Mouse (Mus musculus) G1E (cell line): ENCODE results near the gene Foxb2. TPM values are rescaled to one million over a fixed set of nuclear protein-coding genes. Genes with fewer than 3 reads are reported as not detected.

Experiments used
- ATAC-seq: 2 replicates; pipeline ENCODE4 v1.8.0; 2016; ENCODE audit warnings: mild to moderate bottlenecking; ENCODE audit not compliant: insufficient number of reproducible peaks, poor library complexity, low FRiP score, severe bottlenecking; ENCODE audit errors: extremely low read depth
- DNase-seq: peaks from one replicate; pipeline ENCODE4 v3.0.0; 2012; ENCODE audit warnings: low spot score
- H3K27me3 ChIP-seq: 2 replicates; pipeline ENCODE4 v1.6.1; 2012; ENCODE audit warnings: mild to moderate bottlenecking, low read length, inconsistent platforms; ENCODE audit not compliant: insufficient read depth
- H3K36me3 ChIP-seq: replicated peaks from 2 replicates; pipeline ENCODE3; 2012; ENCODE audit warnings: mild to moderate bottlenecking, inconsistent platforms
- H3K4me1 ChIP-seq: 2 replicates; pipeline ENCODE4 v1.6.1; 2012; ENCODE audit warnings: low read depth, low read length, inconsistent platforms, mixed read lengths; ENCODE audit not compliant: insufficient read depth
- H3K4me3 ChIP-seq: 2 replicates; pipeline ENCODE4 v1.5.1; 2012; ENCODE audit warnings: low read depth, mild to moderate bottlenecking, inconsistent platforms, low read length, moderate library complexity, mixed read lengths
- H3K9me3 ChIP-seq: replicated peaks from 2 replicates; pipeline ENCODE4 v1.6.1; 2012; ENCODE audit warnings: inconsistent platforms
- CTCF ChIP-seq: IDR thresholded peaks from 2 replicates; pipeline ENCODE4 v1.5.1; 2012; ENCODE audit warnings: low read depth, low read length, inconsistent platforms, mixed read lengths
- GATA1 ChIP-seq: IDR thresholded peaks from 2 replicates; pipeline ENCODE4 v1.6.1; 2012; ENCODE audit warnings: borderline replicate concordance, low read length, inconsistent platforms, mixed read lengths
- GATA2 ChIP-seq: IDR thresholded peaks from 2 replicates; pipeline ENCODE4 v1.6.1; 2012; ENCODE audit warnings: low read depth, low read length, inconsistent platforms, borderline replicate concordance
- POLR2AphosphoS5 ChIP-seq: IDR thresholded peaks from 2 replicates; pipeline ENCODE4 v1.6.1; 2012; ENCODE audit warnings: low read depth, low read length, inconsistent platforms; ENCODE audit not compliant: insufficient replicate concordance
- TAL1 ChIP-seq: conservative IDR thresholded peaks from 2 replicates; pipeline ENCODE4 v1.6.1; 2012; ENCODE audit warnings: low read depth, low read length, inconsistent platforms, mixed read lengths
- polyA plus RNA-seq: library from polyadenylated mRNA; stranded (reverse); fragments of >175 nt; gene quantifications from 2 replicates; pipeline ENCODE4 v1.2.3, GENCODE M21; 2012
- total RNA-seq, 2 experiments: library from RNA; stranded (forward) in 1 of 2; stranded (reverse) in 1 of 2; fragments of 200-1000 nt in 1 of 2; fragments of >200 nt in 1 of 2; fragmentation: Nextera tagmentation in 1 of 2; gene quantifications; 2 replicates each; pipeline ENCODE4 v1.2.3; 2014 to 2017

The Foxb2 gene
- total and polyA plus RNA-seq, 3 experiments: 0.11 TPM; not detected in 2

- DNase-seq (no peak), ATAC-seq (no peak)
- Histone ChIP-seq H3K27me3 (no peaks in the 10 kb centered on the region), H3K36me3 (no peaks in the 10 kb centered on the region), H3K4me3 (no peak overlapping the region), H3K4me1 (no peaks in the 10 kb centered on the region), H3K9me3 (no peaks in the 10 kb centered on the region)
- no peak for TF ChIP-seq CTCF
- no peak for TF ChIP-seq GATA1
- no peak for TF ChIP-seq POLR2AphosphoS5
- TF ChIP-seq GATA2: no peak
- no peak for TF ChIP-seq TAL1
Measured at GRCm38 (mm10) chr19:16841001-16841400, 32.6 kb downstream of the Foxb2 start.

GRCm38 (mm10) chr19:16827657-16828056 is 45.9 kb downstream of the Foxb2 start:
- ATAC-seq: no peak
- Histone ChIP-seq H3K9me3 (no peaks in the 10 kb centered on the region), H3K27me3 (peaks cover 10% of the 10 kb centered on the region; the same call in 1 of the 2 replicates), H3K4me3 (no peak overlapping the region), H3K4me1 (no peaks in the 10 kb centered on the region), H3K36me3 (no peaks in the 10 kb centered on the region)
- no peak for TF ChIP-seq POLR2AphosphoS5
- TF ChIP-seq TAL1: no peak
- no peak for TF ChIP-seq GATA1
- TF ChIP-seq GATA2: no peak
- no peak for DNase-seq

- TF ChIP-seq TAL1 (no peak), GATA1 (no peak), CTCF (no peak), POLR2AphosphoS5 (no peak), GATA2 (no peak)
- ATAC-seq (no peak), DNase-seq (no peak)
- no peak overlapping the region for H3K4me3 ChIP-seq
- H3K9me3 ChIP-seq: no peaks in the 10 kb centered on the region; the same call in 1 of the 2 replicates
- peaks cover 10% of the 10 kb centered on the region; the same call in 1 of the 2 replicates for H3K27me3 ChIP-seq
- no peaks in the 10 kb centered on the region for H3K36me3 ChIP-seq
- H3K4me1 ChIP-seq: no peaks in the 10 kb centered on the region
Measured at GRCm38 (mm10) chr19:16825228-16825627, 48.4 kb downstream of the Foxb2 start.

Other genes with a start within 250 kb of the Foxb2 start
- 116 and 125 TPM in 2 replicates for gene Vps13a, start 92.9 kb downstream of the Foxb2 start, total RNA-seq (2014; fragmentation: Nextera tagmentation)
- 70.7 and 89.9 TPM in 2 replicates for gene Vps13a, start 92.9 kb downstream of the Foxb2 start, total RNA-seq (2017)
- 3.7 and 4.7 TPM in 2 replicates for gene Vps13a, start 92.9 kb downstream of the Foxb2 start, polyA plus RNA-seq
- gene Prune2, start 82.3 kb upstream of the Foxb2 start, total RNA-seq (2014; fragmentation: Nextera tagmentation): not detected in 2 replicates
- gene Prune2, start 82.3 kb upstream of the Foxb2 start, total RNA-seq (2017): 0.17 and 0.55 TPM in 2 replicates
- gene Prune2, start 82.3 kb upstream of the Foxb2 start, polyA plus RNA-seq: 0.01 TPM in 1 of 2 replicates, not detected in the other